Mouse (Mus musculus) MEL (cell line): Measurements from ENCODE around the gene Amz1. TPM values are rescaled to one million over a fixed set of nuclear protein-coding genes. Genes with fewer than 3 reads are reported as not detected.

Source experiments
- DNase-seq: peaks from one replicate; pipeline ENCODE4 v3.0.0; 2011; ENCODE audit warnings: low read depth, low spot score
- H3K27ac ChIP-seq: 2 replicates; pipeline ENCODE4 v1.5.1; 2012; ENCODE audit warnings: low read depth, mild to moderate bottlenecking, control low read depth, low read length, moderate library complexity; ENCODE audit not compliant: control insufficient read depth
- H3K27me3 ChIP-seq, 2 experiments: fragments of 150-350 bp in 1 of 2; sonication (generic) in 1 of 2; 2 replicates each; pipeline ENCODE4 v1.6.1; 2012; ENCODE audit warnings: low read length in 2 of 2, mild to moderate bottlenecking in 2 of 2, improper control_type of control experiment in 1 of 2, moderate library complexity in 1 of 2; ENCODE audit not compliant: insufficient read depth in 2 of 2, control insufficient read depth in 1 of 2
- H3K36me3 ChIP-seq, 2 experiments: 2 replicates each; pipeline ENCODE4 v1.6.1; 2012 to 2014; ENCODE audit warnings: low read length in 2 of 2, improper control_type of control experiment in 1 of 2, inconsistent platforms in 1 of 2, mild to moderate bottlenecking in 1 of 2; ENCODE audit not compliant: insufficient read depth in 2 of 2, control insufficient read depth in 1 of 2
- H3K4me1 ChIP-seq, 2 experiments: fragments of 150-350 bp in 1 of 2; sonication (generic) in 1 of 2; 2 replicates each; pipeline ENCODE4 v1.6.1; 2012; ENCODE audit warnings: low read length in 2 of 2, improper control_type of control experiment in 1 of 2, mild to moderate bottlenecking in 1 of 2; ENCODE audit not compliant: insufficient read depth in 2 of 2, control insufficient read depth in 1 of 2
- H3K4me3 ChIP-seq, 2 experiments: fragments of 150-350 bp in 1 of 2; sonication (generic) in 1 of 2; 2 replicates each; pipeline ENCODE4 v1.5.1; 2012; ENCODE audit warnings: low read depth in 2 of 2, low read length in 2 of 2, mild to moderate bottlenecking in 2 of 2, moderate library complexity in 2 of 2, control low read depth in 1 of 2, improper control_type of control experiment in 1 of 2; ENCODE audit not compliant: control insufficient read depth in 1 of 2, insufficient read depth in 1 of 2
- H3K79me2 ChIP-seq: 2 replicates; pipeline ENCODE4 v1.6.1; 2012; ENCODE audit warnings: mild to moderate bottlenecking, low read length, moderate library complexity; ENCODE audit not compliant: control insufficient read depth, poor library complexity, insufficient read depth
- H3K9ac ChIP-seq: 2 replicates; pipeline ENCODE4 v1.6.1; 2012; ENCODE audit warnings: low read depth, mild to moderate bottlenecking, control low read depth, low read length, moderate library complexity; ENCODE audit not compliant: control insufficient read depth, poor library complexity, severe bottlenecking
- H3K9me3 ChIP-seq: fragments of 150-350 bp; sonication (generic); replicated peaks from 2 replicates; pipeline ENCODE4 v1.6.1; 2012; ENCODE audit warnings: mild to moderate bottlenecking, low read length, improper control_type of control experiment, moderate library complexity; ENCODE audit not compliant: insufficient read depth
- CTCF ChIP-seq, 3 experiments: IDR thresholded peaks in 2 of 3; conservative IDR thresholded peaks in 1 of 3; 2 replicates each; pipeline ENCODE4 v1.5.1; 2011 to 2012; ENCODE audit warnings: low read length in 3 of 3, low read depth in 2 of 3, mild to moderate bottlenecking in 2 of 3, improper control_type of control experiment in 1 of 3, inconsistent platforms in 1 of 3, mixed read lengths in 1 of 3, moderate library complexity in 1 of 3; ENCODE audit not compliant: control insufficient read depth in 1 of 3, insufficient read depth in 1 of 3, poor library complexity in 1 of 3, severe bottlenecking in 1 of 3
- E2F4 ChIP-seq: IDR thresholded peaks from 2 replicates; pipeline ENCODE4 v1.6.1; 2011; ENCODE audit warnings: low read depth, low read length, improper control_type of control experiment, borderline replicate concordance
- EP300 ChIP-seq, 2 experiments: IDR thresholded peaks; 2 replicates each; pipeline ENCODE4 v1.6.1; 2011; ENCODE audit warnings: improper control_type of control experiment in 2 of 2, low read length in 2 of 2, low read depth in 1 of 2, mild to moderate bottlenecking in 1 of 2
- GABPA ChIP-seq: IDR thresholded peaks from 2 replicates; pipeline ENCODE4 v1.6.1; 2012; ENCODE audit warnings: low read depth, mild to moderate bottlenecking, inconsistent platforms, low read length, improper control_type of control experiment, moderate library complexity
- HCFC1 ChIP-seq: IDR thresholded peaks from 2 replicates; pipeline ENCODE4 v1.6.1; 2012; ENCODE audit warnings: low read depth, mild to moderate bottlenecking, inconsistent platforms, low read length, improper control_type of control experiment, moderate library complexity
- MAFK ChIP-seq: IDR thresholded peaks from 2 replicates; pipeline ENCODE4 v1.6.1; 2011; ENCODE audit warnings: low read depth, mild to moderate bottlenecking, low read length, improper control_type of control experiment, borderline replicate concordance
- MAX ChIP-seq: IDR thresholded peaks from 2 replicates; pipeline ENCODE4 v1.6.1; 2011; ENCODE audit warnings: low read length, improper control_type of control experiment
- MYB ChIP-seq: IDR thresholded peaks from 2 replicates; pipeline ENCODE4 v1.6.1; 2011; ENCODE audit warnings: mild to moderate bottlenecking, low read depth, low read length, improper control_type of control experiment
- POLR2AphosphoS5 ChIP-seq: IDR thresholded peaks from 2 replicates; pipeline ENCODE4 v1.6.1; 2012; ENCODE audit warnings: low read depth, borderline replicate concordance, mild to moderate bottlenecking, inconsistent platforms, low read length, moderate library complexity, mixed read lengths
- RAD21 ChIP-seq: IDR thresholded peaks from 2 replicates; pipeline ENCODE4 v1.6.1; 2011; ENCODE audit warnings: mild to moderate bottlenecking, low read depth, low read length, improper control_type of control experiment
- SMC3 ChIP-seq: IDR thresholded peaks from 2 replicates; pipeline ENCODE4 v1.6.1; 2011; ENCODE audit warnings: low read depth, low read length, improper control_type of control experiment
- TCF12 ChIP-seq: IDR thresholded peaks from 2 replicates; pipeline ENCODE4 v1.6.1; 2014; ENCODE audit warnings: low read depth, mild to moderate bottlenecking, inconsistent platforms, low read length, improper control_type of control experiment, moderate library complexity
- polyA plus RNA-seq, 2 experiments: library from polyadenylated mRNA; stranded (reverse) in 1 of 2; unstranded in 1 of 2; fragments of >175 nt in 1 of 2; fragments of >200 nt in 1 of 2; gene quantifications; 2 replicates each; pipeline versions ENCODE4 v1.2.1 to v1.2.4; 2012; ENCODE audit warnings: low replicate concordance in 2 of 2, low read depth in 1 of 2; ENCODE audit not compliant: insufficient read length in 2 of 2, insufficient read depth in 1 of 2, missing spikeins in 1 of 2
- total RNA-seq: library from RNA; depleted of rRNA; stranded (reverse); fragments of 300-350 nt; gene quantifications from 2 replicates; pipeline ENCODE4 v1.2.3, GENCODE M21; 2012

Gene Amz1
- total and polyA plus RNA-seq, 3 experiments, result 0.68 to 1.7 TPM; not detected in 1

- DNase-seq, result peak; percentile 49
- TF ChIP-seq RAD21 (peak; percentile 25), SMC3 (peak; percentile 21; the same call in 1 of the 2 replicates), HCFC1 (no peak), CTCF (IDR thresholded peaks at IDR 0.05 in 2 of 3, conservative IDR thresholded peaks at IDR 0.05 in 1 of 3; ENCODE audit: control insufficient read depth in 1 of 3, insufficient read depth in 1 of 3, low read depth in 2 of 3, low read length in 3 of 3, poor library complexity in 1 of 3, severe bottlenecking in 1 of 3) (peak; percentile 50 to 62 (median 55))
- H3K9ac ChIP-seq, result no peak overlapping the region
Measured at GRCm38 (mm10) chr5:140752639-140753038, 28.7 kb downstream of the Amz1 start.

GRCm38 (mm10) chr5:140753223-140753622, 29.3 kb downstream of the Amz1 start:
- H3K4me1 ChIP-seq, result peaks cover 0 to 14% of the 10 kb centered on the region in 2 experiments; a peak in 2 of 4 replicates
- no peaks in the 10 kb centered on the region for H3K79me2 ChIP-seq
- no peaks in the 10 kb centered on the region for H3K27me3 ChIP-seq
- no peak for DNase-seq
- no peak overlapping the region for H3K27ac ChIP-seq
- no peak overlapping the region for H3K9ac ChIP-seq
- no peak for TF ChIP-seq POLR2AphosphoS5
- no peak for TF ChIP-seq RAD21
- TF ChIP-seq, all 39 proteins: peak for 0
- no peaks in the 10 kb centered on the region for H3K9me3 ChIP-seq
- peaks cover 0 to 3% of the 10 kb centered on the region in 2 experiments; a peak in 1 of 4 replicates for H3K36me3 ChIP-seq
- no peak overlapping the region for H3K4me3 ChIP-seq

More at GRCm38 (mm10) chr5:140752639-140753038, 28.7 kb downstream of the Amz1 start:
- Histone ChIP-seq H3K4me1 (peaks cover 0 to 14% of the 10 kb centered on the region in 2 experiments; a peak in 2 of 4 replicates), H3K4me3 (no peak overlapping the region), H3K27ac (no peak overlapping the region), H3K27me3 (no peaks in the 10 kb centered on the region), H3K79me2 (no peaks in the 10 kb centered on the region), H3K9me3 (no peaks in the 10 kb centered on the region), H3K36me3 (peaks cover 0 to 3% of the 10 kb centered on the region in 2 experiments; a peak in 1 of 4 replicates)

GRCm38 (mm10) chr5:140758864-140759263, 34.9 kb downstream of the Amz1 start:
- no peak for TF ChIP-seq TCF12
- TF ChIP-seq MAFK, result no peak
- no peak for TF ChIP-seq POLR2AphosphoS5
- no peak for TF ChIP-seq MAX
- no peak for TF ChIP-seq GABPA
- TF ChIP-seq EP300 (IDR thresholded peaks at IDR 0.05; ENCODE audit: low read depth in 1 of 2, low read length in 2 of 2), result no peak
- no peak for TF ChIP-seq E2F4
- TF ChIP-seq CTCF (IDR thresholded peaks at IDR 0.05 in 2 of 3, conservative IDR thresholded peaks at IDR 0.05 in 1 of 3; ENCODE audit: control insufficient read depth in 1 of 3, insufficient read depth in 1 of 3, low read depth in 2 of 3, low read length in 3 of 3, poor library complexity in 1 of 3, severe bottlenecking in 1 of 3), result no peak
- TF ChIP-seq MYB, result no peak
- Histone ChIP-seq H3K36me3 (no peaks in the 10 kb centered on the region), H3K27ac (no peak overlapping the region), H3K79me2 (no peaks in the 10 kb centered on the region), H3K9me3 (no peaks in the 10 kb centered on the region), H3K4me1 (no peaks in the 10 kb centered on the region), H3K27me3 (no peaks in the 10 kb centered on the region), H3K4me3 (no peak overlapping the region), H3K9ac (no peak overlapping the region)
- DNase-seq, result no peak
